Mouse (Mus musculus): ENCODE measurements around the gene Erich6. TPM values are rescaled to one million over a fixed set of nuclear protein-coding genes. Genes with fewer than 3 reads are reported as not detected.

The Erich6 gene
- polyA plus RNA-seq, 1 experiment = not detected

DNA sequence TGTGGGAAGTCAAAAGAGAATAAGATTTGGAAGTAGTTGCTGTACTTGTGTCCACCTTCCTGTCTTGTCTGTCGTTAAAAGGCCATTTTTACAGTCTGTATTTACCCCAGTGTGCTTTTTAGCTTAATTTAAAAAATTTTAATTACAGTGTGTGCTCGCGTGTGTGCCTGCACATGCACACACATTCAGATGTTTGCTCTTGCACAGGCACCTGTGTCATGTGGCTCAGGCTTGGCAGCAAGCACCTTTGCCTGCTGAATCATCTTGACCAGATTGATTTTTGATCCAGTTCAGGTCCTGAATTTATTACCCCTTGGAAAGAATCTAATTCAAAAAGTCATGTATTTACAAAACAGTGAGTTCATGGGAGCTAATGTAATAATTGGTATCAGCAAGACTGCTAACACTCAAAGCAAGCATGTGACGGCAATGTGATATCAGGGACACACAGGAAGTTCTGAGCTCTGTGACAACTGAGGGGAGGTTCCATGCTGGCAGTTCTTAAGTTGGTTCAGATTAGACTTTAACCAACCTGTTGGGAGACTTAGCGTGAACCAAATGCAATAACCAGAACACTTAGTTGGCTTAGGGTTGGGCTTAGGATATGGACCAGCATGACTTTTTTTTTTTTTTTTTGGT, 54.1 kb downstream of the Erich6 start:
- peaks cover 25% of the 10 kb centered on the region for H3K4me1 ChIP-seq (ENCODE audit: control insufficient read depth, insufficient read depth, low read length)
- peak overlapping the region; percentile 38; the same call in 1 of the 2 replicates for H3K27ac ChIP-seq (ENCODE audit: insufficient read depth, low read depth, low read length)
- no peak for TF ChIP-seq CTCF (IDR thresholded peaks at IDR 0.05; ENCODE audit: low read depth, low read length)
- no peak for TF ChIP-seq POLR2A (IDR thresholded peaks at IDR 0.05; ENCODE audit: borderline replicate concordance, low read depth, low read length)
- H3K4me3 ChIP-seq (ENCODE audit: insufficient read depth, low read length) = no peak overlapping the region

DNA sequence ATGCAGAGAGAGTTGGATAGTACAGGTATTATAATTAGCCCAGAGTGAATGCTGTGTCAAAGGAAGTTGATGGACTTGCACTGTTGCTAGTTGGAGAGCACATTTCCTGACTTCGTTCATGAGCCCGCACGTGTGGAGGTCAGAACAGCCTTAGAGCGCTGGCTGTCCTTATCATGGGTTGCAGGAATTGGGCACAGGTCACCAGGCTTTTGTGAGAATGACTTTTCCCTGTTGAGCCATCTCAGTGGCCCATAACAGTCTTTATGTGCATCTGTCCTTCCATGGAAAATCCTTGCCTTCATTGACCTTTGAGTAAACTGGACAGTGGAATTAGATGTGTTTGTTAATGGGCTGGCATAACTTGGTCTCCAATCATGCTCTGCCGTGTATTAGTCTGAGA, 54.7 kb downstream of the Erich6 start:
- Histone ChIP-seq H3K4me3 (ENCODE audit: insufficient read depth, low read length) (no peak overlapping the region), H3K27ac (ENCODE audit: insufficient read depth, low read depth, low read length) (no peak overlapping the region), H3K4me1 (ENCODE audit: control insufficient read depth, insufficient read depth, low read length) (peaks cover 25% of the 10 kb centered on the region)
- TF ChIP-seq CTCF (IDR thresholded peaks at IDR 0.05; ENCODE audit: low read depth, low read length) = no peak
- TF ChIP-seq POLR2A (IDR thresholded peaks at IDR 0.05; ENCODE audit: borderline replicate concordance, low read depth, low read length) = no peak

GRCm38 (mm10) chr3:58581530-58581929, 55.5 kb downstream of the Erich6 start:
- H3K4me3 ChIP-seq (ENCODE audit: insufficient read depth, low read length) = no peak overlapping the region
- no peak for TF ChIP-seq CTCF (IDR thresholded peaks at IDR 0.05; ENCODE audit: low read depth, low read length)
- TF ChIP-seq POLR2A (IDR thresholded peaks at IDR 0.05; ENCODE audit: borderline replicate concordance, low read depth, low read length) = no peak
- H3K4me1 ChIP-seq (ENCODE audit: control insufficient read depth, insufficient read depth, low read length) = peaks cover 25% of the 10 kb centered on the region
- no peak overlapping the region for H3K27ac ChIP-seq (ENCODE audit: insufficient read depth, low read depth, low read length)

DNA sequence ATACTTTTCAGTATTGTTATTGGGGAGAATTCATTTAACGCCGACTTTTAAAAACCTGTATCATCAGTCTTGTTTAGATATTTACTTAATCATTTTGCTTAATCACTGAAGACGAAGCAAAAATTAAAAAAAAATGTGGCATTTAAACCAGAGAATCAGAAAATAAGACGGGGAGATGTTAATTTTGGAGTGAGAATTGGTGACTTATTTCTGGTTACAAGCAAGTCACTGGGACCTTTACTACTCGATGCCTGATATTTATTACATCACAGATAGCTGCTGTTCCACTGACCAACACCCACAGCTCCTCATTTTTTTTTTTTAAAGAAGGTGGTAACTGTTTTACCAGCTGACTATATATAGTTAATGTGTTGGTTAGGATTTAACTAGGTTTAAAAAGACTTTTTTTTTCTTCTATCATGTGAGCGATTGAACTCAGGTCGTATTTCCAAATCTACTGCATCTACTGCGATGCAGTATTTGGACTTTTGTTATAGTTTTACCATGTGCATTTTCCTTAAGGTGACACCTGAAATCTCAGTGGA, 59.4 kb downstream of the Erich6 start:
- TF ChIP-seq CTCF (IDR thresholded peaks at IDR 0.05; ENCODE audit: low read depth, low read length) = no peak
- no peak for TF ChIP-seq POLR2A (IDR thresholded peaks at IDR 0.05; ENCODE audit: borderline replicate concordance, low read depth, low read length)
- H3K27ac ChIP-seq (ENCODE audit: insufficient read depth, low read depth, low read length) = no peak overlapping the region
- peaks cover 12% of the 10 kb centered on the region for H3K4me1 ChIP-seq (ENCODE audit: control insufficient read depth, insufficient read depth, low read length)
- H3K4me3 ChIP-seq (ENCODE audit: insufficient read depth, low read length) = peak overlapping the region; percentile 92

GRCm38 (mm10) chr3:58577067-58577503, 59.9 kb downstream of the Erich6 start:
- TF ChIP-seq CTCF (IDR thresholded peaks at IDR 0.05; ENCODE audit: low read depth, low read length) = no peak
- peak overlapping the region; percentile 92 for H3K4me3 ChIP-seq (ENCODE audit: insufficient read depth, low read length)
- H3K4me1 ChIP-seq (ENCODE audit: control insufficient read depth, insufficient read depth, low read length) = peaks cover 7% of the 10 kb centered on the region
- peak overlapping the region; percentile 91 for H3K27ac ChIP-seq (ENCODE audit: insufficient read depth, low read depth, low read length)

- H3K27ac ChIP-seq (ENCODE audit: insufficient read depth, low read depth, low read length) = peak within 1 kb of the TSS; percentile 91
- peaks cover 4% of the 10 kb centered on the region for H3K4me1 ChIP-seq (ENCODE audit: control insufficient read depth, insufficient read depth, low read length)
- H3K4me3 ChIP-seq (ENCODE audit: insufficient read depth, low read length) = peak within 1 kb of the TSS; percentile 92
- TF ChIP-seq POLR2A (IDR thresholded peaks at IDR 0.05; ENCODE audit: borderline replicate concordance, low read depth, low read length) (peak; percentile 96), CTCF (IDR thresholded peaks at IDR 0.05; ENCODE audit: low read depth, low read length) (no peak)
Observed at GRCm38 (mm10) chr3:58576137-58577066, 60.6 kb downstream of the Erich6 start, which contains the start of gene Selenot. Gene Selenot (plus strand): TSS chr3:58576636.

DNA sequence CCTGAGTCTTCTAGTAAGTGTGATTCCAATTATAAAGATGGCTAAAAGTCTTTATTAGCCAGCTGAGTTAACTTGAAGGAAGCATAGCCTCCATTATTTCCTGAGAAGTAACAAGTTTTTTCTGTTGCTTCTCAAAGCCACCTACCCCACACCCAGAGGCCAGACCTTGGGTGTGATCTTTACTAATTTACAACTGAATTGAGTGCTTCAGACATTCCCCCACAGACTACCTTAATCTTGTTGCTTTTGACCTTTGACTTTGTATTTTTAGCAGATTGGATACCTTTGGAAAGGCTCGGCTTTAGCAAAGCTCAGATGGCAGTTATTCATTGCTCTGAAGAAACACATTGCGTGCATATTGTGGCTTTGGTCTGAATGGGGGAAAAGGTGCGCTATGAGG, 66.2 kb downstream of the Erich6 start:
- Histone ChIP-seq H3K27ac (ENCODE audit: insufficient read depth, low read depth, low read length) (no peak overlapping the region), H3K4me3 (ENCODE audit: insufficient read depth, low read length) (no peak overlapping the region), H3K4me1 (ENCODE audit: control insufficient read depth, insufficient read depth, low read length) (no peaks in the 10 kb centered on the region)
- TF ChIP-seq CTCF (IDR thresholded peaks at IDR 0.05; ENCODE audit: low read depth, low read length) = no peak
- TF ChIP-seq POLR2A (IDR thresholded peaks at IDR 0.05; ENCODE audit: borderline replicate concordance, low read depth, low read length) = no peak

Other genes starting within 250 kb of the Erich6 start
- 15.3 and 20.1 TPM in 2 replicates for gene Tsc22d2, start 222.5 kb downstream of the Erich6 start, polyA plus RNA-seq (2012; ENCODE audit: insufficient read depth, insufficient read length, missing spikeins)
- 102 and 111 TPM in 2 replicates for gene Eif2a, start 111.4 kb downstream of the Erich6 start, polyA plus RNA-seq (2012; ENCODE audit: insufficient read depth, insufficient read length, missing spikeins)
- gene Serp1, start 111.3 kb downstream of the Erich6 start, polyA plus RNA-seq (2012; ENCODE audit: insufficient read depth, insufficient read length, missing spikeins) = 306 and 329 TPM in 2 replicates
- 110 and 114 TPM in 2 replicates for gene Selenot, start 60.6 kb downstream of the Erich6 start, polyA plus RNA-seq (2012; ENCODE audit: insufficient read depth, insufficient read length, missing spikeins)
- gene Siah2, start 55.2 kb upstream of the Erich6 start, polyA plus RNA-seq (2012; ENCODE audit: insufficient read depth, insufficient read length, missing spikeins) = 10.9 and 13.8 TPM in 2 replicates
- not detected in 2 replicates for gene Mindy4b-ps, start 185.1 kb upstream of the Erich6 start, polyA plus RNA-seq (2012; ENCODE audit: insufficient read depth, insufficient read length, missing spikeins)
- not detected in 2 replicates for gene Clrn1, start 248.1 kb upstream of the Erich6 start, polyA plus RNA-seq (2012; ENCODE audit: insufficient read depth, insufficient read length, missing spikeins)